Mouse (Mus musculus) liver, embryonic 13.5 days (tissue): ENCODE measurements around the gene Ngly1. TPM values are rescaled to one million over a fixed set of nuclear protein-coding genes. Genes with fewer than 3 reads are reported as not detected.

Experiments
- ATAC-seq: fragments of 200-750 bp; cut with Nextera tagmentation; 2 replicates; pipeline ENCODE4 v1.8.0; 2017; ENCODE audit warnings: low read depth, mild to moderate bottlenecking, moderate number of reproducible peaks, moderate library complexity
- DNase-seq: peaks from one replicate; pipeline ENCODE4 v3.0.0; 2022
- H3K27ac ChIP-seq: fragments of 300-500 bp; sonication (generic); 2 replicates; pipeline ENCODE4 v1.5.1; 2015; ENCODE audit warnings: moderate library complexity, mild to moderate bottlenecking, inconsistent platforms
- H3K27me3 ChIP-seq: fragments of 300-500 bp; sonication (generic); 2 replicates; pipeline ENCODE4 v1.6.1; 2015; ENCODE audit warnings: mild to moderate bottlenecking, inconsistent platforms
- H3K36me3 ChIP-seq: fragments of 300-500 bp; sonication (generic); 2 replicates; pipeline ENCODE4 v1.6.1; 2015; ENCODE audit warnings: mild to moderate bottlenecking, inconsistent platforms
- H3K4me1 ChIP-seq: fragments of 300-500 bp; sonication (generic); replicated peaks from 2 replicates; pipeline ENCODE4 v1.6.1; 2015; ENCODE audit warnings: inconsistent platforms
- H3K4me2 ChIP-seq: fragments of 300-500 bp; sonication (generic); 2 replicates; pipeline ENCODE4 v1.6.1; 2015; ENCODE audit warnings: inconsistent platforms, mild to moderate bottlenecking, moderate library complexity
- H3K4me3 ChIP-seq: fragments of 300-500 bp; sonication (generic); replicated peaks from 2 replicates; pipeline ENCODE4 v1.5.1; 2015; ENCODE audit warnings: mild to moderate bottlenecking, inconsistent platforms
- H3K9ac ChIP-seq: fragments of 300-500 bp; sonication (generic); 2 replicates; pipeline ENCODE4 v1.6.1; 2015; ENCODE audit warnings: mild to moderate bottlenecking, inconsistent platforms
- H3K9me3 ChIP-seq: fragments of 300-500 bp; sonication (generic); replicated peaks from 2 replicates; pipeline ENCODE4 v1.6.1; 2016; ENCODE audit warnings: inconsistent platforms
- WGBS: fragments of 180-500 bp; shearing (Covaris S2); methylation state at CpG from one replicate; pipeline ENCODE4 v1.1.7; 2015; ENCODE audit not compliant: insufficient replicate concordance; 5-methylcytosine and 5-hydroxymethylcytosine counted together
- polyA plus RNA-seq: library from polyadenylated mRNA; unstranded; fragments of >200 nt; fragmentation: Nextera tagmentation; extraction: Ambion mirVana; gene quantifications from 2 replicates; pipeline ENCODE4 v1.2.1, GENCODE M21; 2015

The Ngly1 gene
- polyA plus RNA-seq, 1 experiment from 2014 or later = 20.3 TPM

GRCm38 (mm10) chr14:16242947-16243602 lies 6.0 kb upstream of the Ngly1 start:
- H3K4me3 ChIP-seq = peak overlapping the region; percentile 72
- WGBS = under 1% methylated on average over 34 of the region's 34 CpGs
- H3K9ac ChIP-seq = peak overlapping the region; percentile 83
- ATAC-seq = peak; percentile 91
- no peaks in the 10 kb centered on the region for H3K9me3 ChIP-seq
- H3K4me1 ChIP-seq = peaks cover 65% of the 10 kb centered on the region
- H3K27me3 ChIP-seq = no peaks in the 10 kb centered on the region
- peak overlapping the region; percentile 95 for H3K27ac ChIP-seq
- H3K36me3 ChIP-seq = 0 out of 2 replicates have a peak, but pooled peaks cover 3% of the 10 kb centered on the region
- peak; percentile 85 for DNase-seq
- peak overlapping the region; percentile 79 for H3K4me2 ChIP-seq

GRCm38 (mm10) chr14:16243603-16244209 lies 5.4 kb upstream of the Ngly1 start:
- H3K4me2 ChIP-seq = peak overlapping the region; percentile 79
- no peaks in the 10 kb centered on the region for H3K9me3 ChIP-seq
- H3K27ac ChIP-seq = peak overlapping the region; percentile 95
- peak; percentile 42 for ATAC-seq
- peaks cover 71% of the 10 kb centered on the region for H3K4me1 ChIP-seq
- peak overlapping the region; percentile 83 for H3K9ac ChIP-seq
- H3K4me3 ChIP-seq = peak overlapping the region; percentile 72
- peak; percentile 30 for DNase-seq
- H3K27me3 ChIP-seq = no peaks in the 10 kb centered on the region
- 0 out of 2 replicates have a peak, but pooled peaks cover 3% of the 10 kb centered on the region for H3K36me3 ChIP-seq
- 2% methylated on average over 10 of the region's 10 CpGs for WGBS

- peak overlapping the region; percentile 95 for H3K27ac ChIP-seq
- no peak for DNase-seq
- whole genome bisulfite sequencing = 35% methylated on average over 2 of the region's 2 CpGs
- H3K4me1 ChIP-seq = peaks cover 72% of the 10 kb centered on the region
- H3K4me3 ChIP-seq = peak overlapping the region; percentile 72
- H3K4me2 ChIP-seq = peak overlapping the region; percentile 79
- H3K9me3 ChIP-seq = no peaks in the 10 kb centered on the region
- ATAC-seq = no peak
- no peaks in the 10 kb centered on the region for H3K27me3 ChIP-seq
- H3K36me3 ChIP-seq = 0 out of 2 replicates have a peak, but pooled peaks cover 3% of the 10 kb centered on the region
- H3K9ac ChIP-seq = peak overlapping the region; percentile 83
Measured at GRCm38 (mm10) chr14:16244370-16244769, 4.7 kb upstream of the Ngly1 start.

GRCm38 (mm10) chr14:16245127-16245526 lies 4.0 kb upstream of the Ngly1 start:
- ATAC-seq (no peak), DNase-seq (peak; percentile 60)
- H3K27me3 ChIP-seq = no peaks in the 10 kb centered on the region
- peaks cover 70% of the 10 kb centered on the region for H3K4me1 ChIP-seq
- peak overlapping the region; percentile 83 for H3K27ac ChIP-seq
- peak overlapping the region; percentile 15 for H3K4me3 ChIP-seq
- 0 out of 2 replicates have a peak, but pooled peaks cover 2% of the 10 kb centered on the region for H3K36me3 ChIP-seq
- 0% methylated on average over 1 of the region's 1 CpGs for WGBS
- H3K4me2 ChIP-seq = peak overlapping the region; percentile 46
- H3K9ac ChIP-seq = peak overlapping the region; percentile 45
- no peaks in the 10 kb centered on the region for H3K9me3 ChIP-seq

- Histone ChIP-seq H3K27me3 (no peaks in the 10 kb centered on the region), H3K4me2 (no peak overlapping the region), H3K27ac (peak overlapping the region; percentile 83), H3K9me3 (no peaks in the 10 kb centered on the region), H3K4me3 (no peak overlapping the region), H3K4me1 (peaks cover 79% of the 10 kb centered on the region), H3K36me3 (no peaks in the 10 kb centered on the region), H3K9ac (no peak overlapping the region)
- 56% methylated on average over 2 of the region's 2 CpGs for WGBS
- ATAC-seq (no peak), DNase-seq (no peak)
Measured at GRCm38 (mm10) chr14:16246340-16246912, 2.7 kb upstream of the Ngly1 start.

GRCm38 (mm10) chr14:16248135-16248534 lies 945 bp upstream of the Ngly1 start:
- H3K4me3 ChIP-seq = peak overlapping the region; percentile 72
- peak overlapping the region; percentile 88; the same call in 1 of the 2 replicates for H3K9ac ChIP-seq
- ATAC-seq (no peak), DNase-seq (no peak)
- no peaks in the 10 kb centered on the region for H3K36me3 ChIP-seq
- H3K27ac ChIP-seq = peak overlapping the region; percentile 71
- peak overlapping the region; percentile 83 for H3K4me2 ChIP-seq
- 56% methylated on average over 3 of the region's 3 CpGs for WGBS
- no peaks in the 10 kb centered on the region for H3K9me3 ChIP-seq
- peaks cover 69% of the 10 kb centered on the region for H3K4me1 ChIP-seq
- no peaks in the 10 kb centered on the region for H3K27me3 ChIP-seq

GRCm38 (mm10) chr14:16248603-16249157 lies 400 bp upstream of the Ngly1 start:
- Histone ChIP-seq H3K9me3 (no peaks in the 10 kb centered on the region), H3K9ac (peak overlapping the region; percentile 88), H3K4me1 (peaks cover 69% of the 10 kb centered on the region), H3K4me3 (peak overlapping the region; percentile 72), H3K27ac (peak overlapping the region; percentile 71), H3K36me3 (no peaks in the 10 kb centered on the region), H3K27me3 (no peaks in the 10 kb centered on the region), H3K4me2 (peak overlapping the region; percentile 83)
- 9% methylated on average over 9 of the region's 9 CpGs for WGBS
- DNase-seq (no peak), ATAC-seq (no peak; the same call in 1 of the 2 replicates)

GRCm38 (mm10) chr14:16250099-16250498 lies 1.0 kb downstream of the Ngly1 start:
- Histone ChIP-seq H3K27ac (peak overlapping the region; percentile 90), H3K9ac (peak overlapping the region; percentile 88), H3K36me3 (peaks cover 7% of the 10 kb centered on the region), H3K4me3 (peak overlapping the region; percentile 72), H3K9me3 (no peaks in the 10 kb centered on the region), H3K27me3 (no peaks in the 10 kb centered on the region), H3K4me2 (peak overlapping the region; percentile 83), H3K4me1 (peaks cover 57% of the 10 kb centered on the region)
- 60% methylated on average over 3 of the region's 3 CpGs for WGBS
- ATAC-seq = no peak
- DNase-seq = no peak

GRCm38 (mm10) chr14:16255745-16256144 lies 6.7 kb downstream of the Ngly1 start:
- H3K4me2 ChIP-seq = no peak overlapping the region
- no peaks in the 10 kb centered on the region for H3K27me3 ChIP-seq
- WGBS = 42% methylated on average over 3 of the region's 3 CpGs
- H3K4me3 ChIP-seq = no peak overlapping the region
- peaks cover 26% of the 10 kb centered on the region for H3K36me3 ChIP-seq
- no peak for ATAC-seq
- 0 out of 2 replicates have a peak overlapping the region, but pooled peaks have one; percentile 11 for H3K27ac ChIP-seq
- no peaks in the 10 kb centered on the region for H3K9me3 ChIP-seq
- no peak for DNase-seq
- H3K9ac ChIP-seq = no peak overlapping the region
- H3K4me1 ChIP-seq = peaks cover 12% of the 10 kb centered on the region

- no peak overlapping the region for H3K4me3 ChIP-seq
- ATAC-seq (0 out of 2 replicates have a peak, but pooled peaks have one; percentile 29), DNase-seq (no peak)
- H3K4me2 ChIP-seq = no peak overlapping the region
- no peaks in the 10 kb centered on the region for H3K9me3 ChIP-seq
- 23% methylated on average over 2 of the region's 2 CpGs for whole genome bisulfite sequencing
- peaks cover 28% of the 10 kb centered on the region for H3K36me3 ChIP-seq
- peaks cover 8% of the 10 kb centered on the region for H3K4me1 ChIP-seq
- no peaks in the 10 kb centered on the region for H3K27me3 ChIP-seq
- H3K9ac ChIP-seq = no peak overlapping the region
- H3K27ac ChIP-seq = 0 out of 2 replicates have a peak overlapping the region, but pooled peaks have one; percentile 20
Measured at GRCm38 (mm10) chr14:16256209-16256608, 7.1 kb downstream of the Ngly1 start.

GRCm38 (mm10) chr14:16260541-16260940 lies 11.5 kb downstream of the Ngly1 start:
- Histone ChIP-seq H3K27ac (no peak overlapping the region), H3K27me3 (no peaks in the 10 kb centered on the region), H3K9ac (no peak overlapping the region), H3K4me1 (0 out of 2 replicates have a peak, but pooled peaks cover 3% of the 10 kb centered on the region), H3K9me3 (no peaks in the 10 kb centered on the region), H3K36me3 (peaks cover 25% of the 10 kb centered on the region), H3K4me2 (no peak overlapping the region), H3K4me3 (no peak overlapping the region)
- no peak for DNase-seq
- no peak for ATAC-seq
- WGBS = 81% methylated on average over 6 of the region's 6 CpGs
